Mouse (Mus musculus) spleen, adult 12 weeks (tissue): ENCODE data around the gene Acad8.

ENCODE experiments used
- DNase-seq: peaks from one replicate; pipeline ENCODE4 v3.0.0; 2022; ENCODE audit warnings: low spot score

The Acad8 gene

GRCm38 (mm10) chr9:26985090-26985613 lies 14.2 kb downstream of the Acad8 start:
- no peak for DNase-seq

- no peak for DNase-seq
These were observed 20.6 kb downstream of the Acad8 start for GRCm38 (mm10) chr9:26978776-26979175.

GRCm38 (mm10) chr9:26977754-26978153 lies 21.6 kb downstream of the Acad8 start:
- DNase-seq = no peak

- DNase-seq = no peak
These were observed 51.6 kb downstream of the Acad8 start for GRCm38 (mm10) chr9:26947790-26948189.

GRCm38 (mm10) chr9:26924146-26924545 lies 75.2 kb downstream of the Acad8 start:
- DNase-seq = no peak
